Mouse (Mus musculus) testis, postnatal 14 days (tissue): ENCODE measurements at regions not wholly inside any gene's neighbourhood (a gene's known extent, or its start where the extent isn't known, plus 50 kb on each side); places are given as distances from the start of the nearest gene placed in this dataset.
"Not testable (repeated sequence)": the region's sequence is repeated elsewhere in the genome, so short reads cannot be mapped to it uniquely, and the experiment has no call there.

Experiments used
- DNase-seq: peaks from one replicate; pipeline ENCODE4 v3.0.0; 2021; ENCODE audit warnings: low spot score

DNA sequence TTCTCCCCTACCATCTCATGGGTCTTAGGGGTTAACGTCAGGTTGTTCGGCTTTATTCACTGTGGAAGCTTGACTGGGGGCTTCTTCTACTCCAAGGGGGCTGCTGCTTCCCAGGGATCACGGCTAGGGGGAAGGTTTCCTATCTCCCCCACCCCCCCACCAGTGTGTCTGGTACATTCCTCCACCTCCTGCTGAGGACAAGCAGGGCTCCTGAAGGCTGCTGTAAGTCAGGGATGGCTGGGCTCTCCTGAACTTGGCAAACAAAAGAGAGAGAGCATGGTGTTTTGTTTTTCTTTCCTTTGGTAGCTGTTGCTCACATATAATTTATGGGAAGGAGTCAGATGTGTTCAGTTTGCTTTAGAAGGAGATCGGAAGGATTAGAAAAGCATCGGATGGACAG is 54.7 kb upstream of the Commd3 start:
- DNase-seq = no peak

DNA sequence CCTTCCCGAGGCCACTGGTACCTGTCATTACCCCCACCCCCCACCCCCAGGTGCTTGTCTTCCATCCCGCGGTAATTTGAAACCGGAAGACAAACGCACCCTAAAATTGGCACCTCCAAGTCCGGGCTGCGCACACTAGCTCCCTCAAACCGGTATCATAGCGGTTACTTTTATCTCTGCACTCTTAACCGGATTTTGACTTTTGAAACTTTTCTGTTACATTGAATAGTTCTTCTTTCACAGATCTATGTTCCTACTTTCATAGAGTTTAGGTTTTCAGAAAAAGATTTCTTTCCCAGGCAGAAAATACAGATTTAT is 62.4 kb upstream of the Commd3 start:
- no peak for DNase-seq

DNA sequence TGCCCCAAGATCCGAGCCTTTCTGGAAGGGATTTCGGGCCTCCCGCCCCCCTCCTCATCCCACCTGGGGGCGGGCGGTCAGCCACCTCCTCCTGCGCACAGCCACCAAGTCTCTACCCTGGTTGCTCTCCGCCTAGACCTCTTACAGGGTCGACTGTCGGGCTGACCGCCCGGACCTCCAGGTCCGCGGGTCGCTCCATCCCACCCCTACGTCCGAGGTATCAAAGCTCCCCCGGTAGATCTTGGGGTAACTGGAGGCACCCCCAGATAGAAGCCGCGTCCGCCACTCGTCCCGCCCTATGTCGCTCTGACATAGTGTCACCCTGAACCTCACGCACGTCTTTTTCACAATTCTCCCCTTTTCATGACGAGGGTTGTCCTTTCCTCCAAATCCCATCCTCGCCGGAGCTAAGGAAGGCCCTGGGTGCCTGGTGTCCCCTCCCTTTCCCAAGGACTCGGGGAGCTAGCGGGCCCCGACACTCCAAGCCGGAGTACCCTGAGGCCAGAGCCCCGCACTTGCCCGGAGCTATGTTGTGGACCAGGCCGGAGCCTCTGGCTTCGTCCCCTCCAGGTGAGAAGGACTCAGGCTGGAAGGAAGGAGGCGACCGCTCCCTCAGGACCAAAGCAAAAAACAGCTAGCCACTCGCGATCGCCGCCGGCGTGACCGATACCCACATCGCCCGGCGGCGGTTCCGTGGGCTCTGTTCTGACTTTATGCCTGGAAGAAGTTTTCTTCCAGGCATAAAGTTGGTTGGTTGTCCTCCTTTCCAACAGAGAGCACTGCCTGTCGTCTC is 62.9 kb upstream of the Commd3 start:
- DNase-seq = no peak

DNA sequence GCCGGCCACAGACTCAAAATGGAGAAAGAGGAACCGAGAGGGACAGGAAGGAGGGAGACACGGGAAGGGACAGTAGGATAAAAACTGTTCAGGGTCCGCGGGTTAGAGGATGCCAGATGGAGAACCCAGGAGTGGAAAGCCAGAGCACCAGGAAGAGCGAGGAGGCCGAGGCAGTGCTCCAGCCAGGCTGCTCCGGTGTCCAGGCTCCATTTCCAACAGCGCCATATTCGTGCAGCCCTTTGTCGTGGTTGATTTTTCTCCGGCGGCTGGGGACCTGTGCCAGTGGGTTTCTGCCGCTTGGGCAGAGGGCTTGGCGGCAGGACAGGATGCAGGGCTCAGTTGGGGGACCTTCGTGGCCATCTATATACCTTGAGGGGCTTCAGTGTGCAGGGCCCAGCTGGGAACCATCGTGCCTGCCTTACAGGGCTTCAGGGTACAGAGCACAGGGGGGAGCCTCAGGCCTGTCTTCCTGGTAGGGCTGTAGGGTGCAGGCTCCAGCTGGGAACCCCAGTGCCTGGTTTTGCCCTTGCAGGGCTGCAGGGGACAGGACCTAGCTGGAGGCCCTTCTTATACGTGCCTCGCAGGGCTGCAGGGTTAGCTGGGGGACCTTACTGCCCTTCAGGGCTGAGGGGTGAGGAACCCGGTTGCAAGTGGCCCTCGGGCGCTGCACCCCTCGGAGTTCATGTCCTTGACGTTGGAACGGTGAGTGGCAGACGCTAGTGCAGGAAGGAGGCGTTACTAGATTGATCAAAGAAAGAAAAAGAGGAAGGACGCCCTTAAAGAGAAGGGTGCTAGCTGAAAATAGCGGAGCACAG is 63.7 kb upstream of the Commd3 start:
- DNase-seq = no peak

DNA sequence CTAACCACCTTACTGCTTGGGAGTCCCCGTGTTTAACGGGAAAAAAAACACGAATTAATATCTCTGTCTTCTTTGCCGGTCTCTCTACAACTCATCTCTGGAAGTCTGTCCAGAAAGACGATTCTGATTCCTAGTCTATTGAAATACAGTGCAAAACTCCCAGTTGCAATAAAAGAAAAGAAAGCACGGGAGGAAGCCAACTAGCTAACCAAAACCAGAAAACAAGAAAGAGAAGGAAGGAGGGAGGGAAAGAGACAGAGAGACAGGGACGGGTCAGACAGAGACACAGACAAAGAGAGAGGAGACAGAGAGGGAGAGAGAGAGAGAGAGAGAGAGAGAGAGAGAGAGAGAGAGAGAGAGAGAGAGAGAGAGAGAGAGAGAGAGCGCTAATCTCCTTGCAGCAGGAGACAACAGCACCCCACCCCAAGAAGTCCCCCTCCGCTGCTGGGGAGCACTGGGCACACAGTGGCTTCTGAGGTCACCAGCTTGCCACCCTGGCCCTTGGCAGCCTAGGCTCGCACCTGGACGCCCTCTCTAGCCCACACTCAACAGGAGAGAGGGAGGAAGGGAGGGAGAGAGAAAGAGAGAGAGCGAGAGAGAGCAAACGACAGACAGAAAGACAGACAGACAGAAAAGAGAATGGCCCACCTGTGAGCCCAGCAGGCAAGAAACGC is 64.5 kb upstream of the Commd3 start:
- no peak for DNase-seq

DNA sequence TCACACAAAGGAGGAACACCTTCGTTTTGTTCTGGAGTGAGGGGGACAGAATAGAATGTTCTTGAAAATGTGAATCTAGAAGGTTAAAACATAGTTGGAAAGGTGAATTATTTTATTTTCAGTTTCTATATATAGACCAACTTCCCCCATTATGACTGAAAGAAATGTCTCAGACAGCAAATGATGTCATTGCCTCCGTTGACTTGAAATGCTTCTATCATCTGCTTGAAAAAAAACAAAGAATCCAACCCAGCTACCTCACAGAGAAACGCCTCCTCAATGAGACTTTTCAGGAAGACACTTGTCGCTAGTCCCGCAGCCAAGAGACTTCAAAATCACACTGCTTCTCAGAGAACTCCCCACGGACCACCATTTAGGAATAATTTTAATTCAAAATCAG is 65.1 kb upstream of the Commd3 start:
- DNase-seq = no peak

DNA sequence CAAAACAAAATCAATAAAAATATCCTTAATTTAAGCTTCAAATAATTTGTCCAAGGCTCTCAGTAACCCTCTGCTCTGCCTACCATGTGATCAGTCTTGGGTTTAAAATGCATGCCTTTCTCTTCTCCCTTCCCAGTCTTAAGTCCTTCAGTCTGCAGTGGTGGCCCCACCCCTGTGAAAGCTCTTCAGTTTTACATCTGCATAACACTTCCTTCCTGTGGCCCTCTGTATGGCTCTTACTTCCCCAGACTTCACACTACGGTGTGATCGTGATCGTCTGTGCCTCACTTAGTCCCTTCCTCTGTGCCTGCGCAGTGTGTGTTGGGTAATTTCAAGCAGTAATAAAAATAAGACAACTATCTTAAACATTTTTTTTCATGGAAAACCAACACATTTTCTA is 80.0 kb upstream of the Commd3 start:
- DNase-seq = no peak

DNA sequence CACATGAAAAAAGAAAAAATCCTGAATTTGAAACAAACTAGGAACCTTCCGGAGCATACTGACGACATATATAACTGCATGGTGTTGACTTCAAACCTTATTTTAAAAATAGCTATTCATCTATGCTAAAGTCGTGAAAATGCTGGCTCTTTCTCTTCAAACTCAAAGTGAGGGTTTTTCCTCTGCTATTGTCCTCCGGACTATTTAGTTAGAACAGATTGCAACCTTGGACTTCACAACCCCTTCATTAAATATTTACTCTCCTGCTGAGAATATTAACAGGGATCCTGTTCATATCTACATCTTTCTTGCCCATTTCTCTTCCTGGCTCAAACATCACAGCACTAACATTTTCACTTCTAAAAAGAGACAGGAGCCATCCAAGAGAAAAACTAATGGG is 84.0 kb upstream of the Commd3 start:
- no peak for DNase-seq

DNA sequence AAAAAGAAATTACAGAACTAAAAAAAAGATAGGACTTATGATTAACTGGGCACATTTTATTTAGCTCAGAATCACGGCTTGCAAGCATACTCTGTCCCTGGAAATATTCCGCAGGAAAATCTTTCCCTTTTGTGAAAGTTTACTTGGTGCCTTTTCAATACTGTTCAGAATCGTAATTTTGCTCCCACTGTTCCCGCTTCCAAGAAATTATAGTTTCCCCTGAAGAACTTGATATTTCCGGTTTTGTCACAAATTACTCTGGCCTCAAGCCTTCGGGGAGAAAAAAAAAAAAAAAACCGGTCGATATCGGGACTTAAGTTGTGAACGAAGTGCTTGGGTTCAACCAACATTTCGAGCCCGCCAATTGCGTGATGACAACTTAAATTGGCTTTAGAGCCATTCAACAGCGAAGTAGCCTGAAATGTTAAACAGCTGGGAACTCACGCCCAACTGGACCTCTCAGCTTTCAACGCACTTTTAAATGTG is 84.4 kb upstream of the Commd3 start:
- DNase-seq = no peak

DNA sequence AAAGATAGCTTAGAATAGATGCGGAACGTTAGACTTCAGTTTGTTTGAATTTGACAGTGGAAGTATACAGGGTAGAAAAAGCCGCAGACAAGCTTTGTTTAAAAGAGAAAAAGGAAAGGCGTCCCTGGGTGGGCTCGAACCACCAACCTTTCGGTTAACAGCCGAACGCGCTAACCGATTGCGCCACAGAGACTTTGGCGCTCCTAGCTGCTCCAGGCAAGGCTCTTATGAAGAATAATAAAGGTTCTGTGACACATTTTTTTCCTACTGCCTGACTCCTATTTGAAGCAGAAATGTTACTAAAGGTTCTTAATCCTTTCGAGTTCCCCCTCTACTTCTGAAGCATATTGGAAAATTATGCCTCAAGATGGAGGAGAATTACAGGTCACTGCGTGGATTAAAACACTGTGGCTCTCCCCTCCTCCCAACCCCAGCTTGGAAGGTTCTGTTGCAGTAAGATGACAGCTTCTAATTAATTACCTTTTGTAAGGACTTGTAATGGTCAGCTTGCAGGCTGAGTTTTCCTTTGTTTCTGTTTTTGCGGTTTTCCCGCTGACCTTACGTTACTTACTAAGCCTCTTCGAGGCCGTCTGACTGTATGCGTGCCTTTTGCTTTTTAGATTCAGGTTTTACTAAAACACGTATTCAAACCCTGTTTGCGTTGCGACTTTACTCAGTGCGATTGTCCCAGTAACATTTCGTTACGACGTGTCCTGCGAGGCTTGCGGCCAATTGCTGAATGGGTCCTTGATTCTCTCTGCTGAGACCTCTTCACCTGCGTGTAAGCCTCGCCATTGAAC is 85.1 kb upstream of the Commd3 start:
- peak; percentile 76 for DNase-seq

DNA sequence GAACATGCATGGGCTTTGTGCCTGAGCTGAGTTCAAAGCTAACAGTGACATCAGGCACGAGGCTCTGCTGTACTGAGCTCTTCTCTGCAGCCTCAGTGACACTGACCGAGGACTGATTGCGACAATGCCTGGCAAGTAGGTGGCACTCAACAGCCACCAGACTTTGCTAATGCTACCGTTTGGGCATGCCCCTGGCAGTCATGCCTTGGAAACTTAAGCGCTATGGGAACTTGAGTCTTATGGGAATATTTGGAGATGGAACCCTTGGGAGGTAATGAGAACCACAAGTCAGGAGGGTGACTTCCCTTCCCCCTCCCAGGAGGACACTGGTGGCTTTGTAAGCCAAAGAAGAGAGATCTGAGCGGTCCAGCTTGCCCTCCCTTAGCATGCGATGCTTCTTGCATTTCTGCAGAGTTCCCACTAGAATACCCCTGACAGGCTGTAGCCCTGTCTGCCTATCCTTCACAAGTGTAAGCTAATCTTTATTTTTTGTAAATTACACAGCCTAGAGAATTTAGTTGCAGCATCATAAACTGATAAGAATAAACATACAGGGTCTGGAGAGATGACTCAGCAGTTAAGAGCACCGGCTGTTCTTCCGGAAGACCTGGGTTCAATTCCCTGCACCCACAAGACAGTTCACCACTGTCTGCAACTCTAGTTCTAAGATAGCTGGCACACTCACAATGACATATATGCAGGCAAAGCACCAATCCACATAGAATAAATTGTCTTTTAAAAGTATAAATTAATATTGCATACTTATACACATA is 86.4 kb upstream of the Commd3 start:
- no peak for DNase-seq

DNA sequence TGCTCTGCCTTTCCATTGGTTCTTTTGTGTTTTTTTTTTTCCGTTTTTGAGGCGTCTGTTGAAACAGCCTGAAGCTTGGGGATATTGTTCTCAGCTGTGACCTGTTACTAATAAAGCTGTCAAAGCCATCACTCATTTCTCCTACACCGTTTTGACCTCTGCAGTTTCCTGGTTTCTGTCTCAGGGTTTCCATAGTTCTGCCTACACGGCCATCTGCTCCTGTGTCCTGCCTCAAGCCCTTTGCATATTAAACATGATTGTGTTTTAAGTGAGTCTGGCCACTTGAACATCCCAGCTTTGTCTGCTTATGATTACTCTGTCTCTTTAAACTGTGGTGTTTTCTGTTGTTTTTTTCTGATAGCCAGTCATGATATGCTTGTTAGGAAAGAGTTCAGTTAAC is 114.1 kb upstream of the Commd3 start:
- DNase-seq = no peak

DNA sequence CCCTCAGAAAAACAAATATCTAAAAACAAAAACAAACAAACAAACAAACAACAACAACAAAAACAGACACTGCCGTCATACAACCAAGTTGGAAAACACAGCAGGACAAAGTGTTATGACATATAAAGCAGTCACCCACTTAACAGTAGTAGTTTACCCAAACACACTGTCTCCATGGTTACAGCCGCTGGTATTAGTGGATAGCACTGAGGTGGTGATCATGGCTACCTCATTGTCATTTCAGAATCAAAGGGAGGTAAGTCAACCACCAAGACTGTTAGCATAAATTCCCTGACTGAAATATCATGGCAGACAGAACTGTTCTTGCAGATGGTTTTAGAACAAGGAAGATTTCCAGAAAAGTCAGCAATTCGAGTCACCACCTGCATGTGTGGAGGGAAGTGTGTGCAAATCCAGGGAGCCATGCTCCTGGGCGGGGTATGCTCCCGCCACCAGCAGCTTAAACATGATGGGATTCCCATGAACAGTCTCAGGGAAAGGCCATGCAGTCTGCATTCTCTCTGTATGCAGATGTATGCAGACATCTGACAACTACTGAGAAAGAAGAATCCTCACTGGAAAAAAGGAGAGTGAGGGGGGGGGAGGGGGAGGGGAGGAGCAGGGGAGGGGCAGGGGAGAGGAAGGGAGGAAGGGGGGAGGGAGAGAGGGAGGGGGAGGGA is 124.1 kb upstream of the Commd3 start:
- no peak for DNase-seq

DNA sequence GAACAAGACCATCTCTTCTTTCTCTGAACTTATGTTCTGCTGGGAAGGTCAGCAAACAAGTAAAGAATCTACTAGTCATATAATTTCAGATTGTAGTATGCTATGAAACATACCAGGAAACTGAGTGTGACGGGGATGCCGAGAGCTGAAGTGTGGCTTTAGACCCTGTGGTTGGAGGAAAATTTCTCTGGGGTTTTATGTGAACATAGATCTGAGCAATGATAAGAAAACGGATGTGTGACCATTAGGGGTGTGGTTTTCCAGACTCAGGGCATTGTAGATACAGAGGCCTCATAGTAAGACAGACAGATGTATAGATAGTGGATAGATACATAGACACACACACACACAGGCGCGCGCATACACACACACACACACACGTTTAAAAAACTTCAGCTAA is 131.8 kb upstream of the Dnajc1 start:
- no peak for DNase-seq

DNA sequence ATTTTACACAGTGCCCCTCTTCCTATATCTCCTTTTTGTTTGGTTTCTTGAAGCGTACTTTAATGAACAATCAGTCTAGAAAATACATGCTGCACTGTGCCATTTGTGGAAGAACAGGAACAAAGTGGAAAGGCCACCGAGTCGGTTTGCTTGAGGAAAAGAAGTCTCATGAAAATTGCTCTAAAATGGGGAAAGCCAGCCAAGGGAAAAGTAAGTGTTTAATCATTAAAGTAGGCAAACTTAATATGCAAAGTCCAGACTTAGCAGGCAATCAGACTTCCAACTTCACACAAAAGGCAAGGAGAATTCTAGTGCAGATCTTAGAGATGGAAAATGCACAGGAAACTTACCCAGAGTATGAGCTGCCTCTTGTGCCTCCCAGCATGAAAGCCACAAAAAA is 131.3 kb upstream of the Dnajc1 start:
- DNase-seq = no peak

DNA sequence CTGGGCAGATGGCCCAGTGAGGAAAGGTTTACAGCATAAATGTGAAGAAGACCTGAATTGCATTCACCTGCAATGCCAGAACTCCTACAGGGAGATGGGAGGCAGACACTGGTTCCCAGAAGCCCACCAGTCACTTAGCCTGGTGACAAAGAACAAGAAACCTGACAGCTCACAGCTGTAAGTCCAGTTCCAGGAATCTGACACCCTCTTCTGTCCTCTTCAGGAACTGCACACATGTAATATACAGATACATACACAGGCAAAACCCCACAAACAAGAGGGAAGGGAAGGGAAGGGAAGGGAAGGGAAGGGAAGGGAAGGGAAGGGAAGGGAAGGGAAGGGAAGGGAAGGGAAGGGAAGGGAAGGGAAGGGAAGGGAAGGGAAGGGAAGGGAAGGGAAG is 120.8 kb upstream of the Dnajc1 start:
- no peak for DNase-seq

DNA sequence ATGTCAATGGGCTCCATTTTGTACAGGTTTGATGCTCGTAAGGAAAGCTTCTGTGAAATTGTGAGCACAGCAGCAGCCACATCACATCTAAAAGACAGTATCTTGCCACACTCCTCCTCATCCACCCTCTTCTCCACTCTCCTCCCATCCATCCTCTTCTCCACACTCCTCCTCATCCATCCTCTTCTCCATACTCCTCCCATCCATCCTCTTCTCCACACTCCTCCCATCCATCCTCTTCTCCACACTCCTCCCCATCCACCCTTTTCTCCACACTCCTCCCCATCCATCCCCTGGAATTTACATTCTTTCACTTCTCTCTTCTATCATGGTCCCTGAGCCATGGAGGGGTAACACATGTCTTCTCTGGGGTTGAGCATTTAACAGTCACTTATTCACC is 116.7 kb upstream of the Dnajc1 start:
- DNase-seq = no peak

DNA sequence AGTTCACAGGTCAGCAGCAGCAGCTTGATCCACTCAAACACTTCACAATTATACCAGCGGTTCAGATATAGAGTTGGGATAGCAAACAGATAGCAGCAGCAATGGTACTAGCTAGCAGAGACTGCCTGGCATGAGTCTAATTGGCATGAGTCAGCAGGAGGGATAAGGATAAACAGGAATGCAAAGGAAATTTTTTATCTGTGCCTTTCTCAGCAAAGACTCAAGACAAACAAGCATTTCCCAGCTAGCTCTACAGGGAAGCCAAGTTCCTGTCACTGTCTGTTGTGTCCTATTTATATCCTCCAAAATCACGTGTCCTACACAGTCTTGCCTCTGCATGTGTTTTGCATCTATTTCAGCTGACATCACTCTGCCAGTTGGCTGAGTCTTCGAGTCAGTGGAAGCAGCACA is 80.7 kb upstream of the Dnajc1 start:
- no peak for DNase-seq

DNA sequence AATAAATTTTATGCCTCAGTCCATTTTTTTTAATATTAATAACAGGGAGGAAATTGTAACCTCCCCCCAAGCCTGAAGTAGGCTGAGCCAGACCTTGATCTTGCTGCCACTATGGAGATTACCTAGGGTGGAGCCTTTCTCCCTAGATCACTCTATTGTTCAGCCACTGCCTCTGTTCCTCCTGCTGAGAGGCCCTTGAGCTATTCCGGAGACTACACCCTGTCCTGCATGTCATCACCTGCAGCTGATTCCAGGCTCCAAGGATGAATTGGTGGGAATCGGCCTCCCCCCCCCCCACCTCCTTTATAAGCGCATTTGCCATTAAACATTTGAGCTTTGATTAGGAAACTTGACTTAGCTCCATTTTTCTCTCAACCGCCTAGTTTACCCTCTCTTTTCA is 68.3 kb upstream of the Dnajc1 start:
- no peak for DNase-seq

DNA sequence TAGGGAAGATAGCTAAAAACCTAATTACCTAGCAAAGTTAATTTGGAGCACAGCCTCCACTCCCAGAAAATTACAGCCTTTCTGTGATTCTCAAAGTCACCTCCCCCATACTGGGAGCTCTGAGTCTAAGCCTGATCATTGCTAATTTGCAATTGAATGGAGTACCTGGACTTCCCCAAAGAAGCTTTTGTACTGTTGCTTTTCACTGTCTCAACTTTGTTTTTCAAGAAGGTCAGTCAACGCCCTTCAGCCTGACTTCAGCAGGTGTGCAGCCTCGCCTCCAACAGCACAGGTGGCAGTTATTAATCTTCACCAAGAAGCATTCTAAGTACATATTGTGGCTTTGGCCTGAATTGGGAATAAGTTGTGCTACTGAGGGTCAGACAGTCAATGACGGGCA is 67.7 kb upstream of the Dnajc1 start:
- not testable (repeated sequence) for DNase-seq

DNA sequence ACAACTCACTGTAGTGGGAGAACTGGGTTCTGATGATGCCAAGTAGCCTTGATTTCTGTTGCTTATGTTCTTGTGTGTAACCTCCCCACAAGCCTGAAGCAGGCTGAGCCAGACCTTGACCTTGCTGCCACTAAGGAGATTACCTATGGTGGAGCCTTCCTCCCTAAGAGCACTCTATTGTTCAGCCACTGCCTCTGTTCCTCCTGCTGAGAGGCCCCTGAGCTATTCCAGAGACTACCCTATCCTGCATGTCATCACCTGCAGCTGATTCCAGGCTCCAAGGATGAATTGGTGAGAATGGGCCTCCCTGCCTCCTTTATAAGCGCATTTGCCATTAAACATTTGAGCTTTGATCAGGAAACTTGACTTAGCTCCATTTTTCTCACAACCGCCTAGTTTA is 60.8 kb upstream of the Dnajc1 start:
- DNase-seq = not testable (repeated sequence)
